Mouse (Mus musculus): Measurements from ENCODE around the gene Agbl4.

Gene Agbl4

DNA sequence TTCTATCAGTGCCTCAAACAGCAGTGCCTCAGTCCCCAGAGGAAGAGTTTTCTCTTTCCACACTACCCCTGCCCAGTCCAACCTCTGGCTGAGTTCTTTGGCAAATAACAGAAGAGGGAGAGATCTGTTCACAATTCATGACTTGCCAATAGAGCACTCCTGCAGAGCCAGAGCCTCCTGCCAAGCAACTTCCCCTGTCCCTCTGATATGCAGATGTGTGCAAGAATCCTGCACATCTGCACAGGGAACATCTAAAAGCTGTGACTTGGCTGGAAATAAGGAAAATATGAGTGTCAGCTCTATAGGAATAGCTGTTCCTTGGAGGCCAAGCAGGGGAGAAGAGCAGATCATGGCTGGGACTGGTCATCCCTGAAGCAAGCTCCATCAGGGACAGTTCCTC lies 993.3 kb downstream of the Agbl4 start:
- in situ Hi-C loops (cut with MboI, MseI), result loop anchor here (10.0 kb wide), 1 partner anchor 834 kb away; no protein-coding TSS in a partner anchor

- in situ Hi-C loops (cut with MboI, MseI), result loop anchor here (10.0 kb wide), 2 partner anchors 315 to 825 kb away; partner anchors contain the start of gene Spata6
Measured at GRCm38 (mm10) chr4:111399784-111400183, 1002.3 kb downstream of the Agbl4 start.

GRCm38 (mm10) chr4:111400676-111401075 lies 1003.2 kb downstream of the Agbl4 start:
- in situ Hi-C loops (cut with MboI, MseI), result loop anchor here (10.0 kb wide), 1 partner anchor 314 kb away; the partner anchor contains the start of gene Spata6

DNA sequence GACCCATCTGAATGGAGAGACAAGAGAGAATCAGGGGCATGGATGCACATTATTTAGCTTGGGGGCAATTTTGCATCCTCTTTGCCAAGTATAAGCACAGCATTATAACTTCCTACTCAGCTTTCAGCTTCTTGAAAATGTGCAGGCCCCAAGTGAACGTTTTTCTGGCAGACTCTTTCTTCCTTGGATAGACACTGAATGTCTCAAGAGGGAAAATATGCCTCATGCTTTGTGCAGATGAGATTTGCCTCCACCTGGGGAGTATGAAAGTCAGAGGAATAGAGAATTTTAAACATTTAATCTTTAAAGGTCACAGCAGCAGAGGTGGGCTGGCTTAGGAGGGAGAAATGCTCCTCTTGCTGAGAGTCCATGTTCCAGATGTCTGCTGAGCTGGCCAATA lies 1005.8 kb downstream of the Agbl4 start:
- in situ Hi-C loops (cut with MboI, MseI), result loop anchor here (10.0 kb wide), 1 partner anchor 312 kb away; the partner anchor contains the start of gene Spata6

GRCm38 (mm10) chr4:111410731-111411130 lies 1013.3 kb downstream of the Agbl4 start:
- in situ Hi-C loops (cut with MboI, MseI), result no loop called here

DNA sequence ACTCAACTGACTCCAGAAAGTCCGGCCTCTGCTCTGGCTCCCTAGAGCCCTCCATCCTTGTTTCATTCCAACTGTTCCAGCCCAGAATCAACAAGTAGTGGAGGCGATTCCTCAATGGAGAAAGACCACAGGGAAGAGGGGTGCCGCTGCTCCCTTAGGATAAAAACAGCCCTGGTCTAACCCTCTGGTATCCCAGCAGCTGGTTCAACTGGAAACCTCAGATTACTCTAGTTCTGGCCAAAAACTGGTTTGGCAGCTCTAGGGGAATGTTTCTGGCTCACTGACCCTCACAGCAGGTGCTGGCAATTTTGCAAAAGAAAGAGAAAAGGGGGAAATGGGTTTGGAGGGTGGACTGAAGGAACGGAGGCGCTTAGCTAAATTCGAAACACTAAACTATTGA lies 1016.9 kb downstream of the Agbl4 start:
- in situ Hi-C loops (cut with MboI, MseI), result no loop called here

- in situ Hi-C loops (cut with MboI, MseI), result no loop called here
Measured at GRCm38 (mm10) chr4:111414818-111415488, 1017.5 kb downstream of the Agbl4 start, which contains the start of gene Bend5. Bend5 (plus strand) TSS chr4:111415006.

- in situ Hi-C loops (cut with MboI, MseI), result no loop called here
Measured at GRCm38 (mm10) chr4:111416126-111416525, 1018.7 kb downstream of the Agbl4 start.

- in situ Hi-C loops (cut with MboI, MseI), result no loop called here
Measured at GRCm38 (mm10) chr4:111416551-111416950, 1019.1 kb downstream of the Agbl4 start.

- in situ Hi-C loops (cut with MboI, MseI), result no loop called here
Measured at GRCm38 (mm10) chr4:111417716-111418115, 1020.3 kb downstream of the Agbl4 start.

GRCm38 (mm10) chr4:111419476-111419875 lies 1022.0 kb downstream of the Agbl4 start:
- in situ Hi-C loops (cut with MboI, MseI), result no loop called here

GRCm38 (mm10) chr4:111420031-111420430 lies 1022.6 kb downstream of the Agbl4 start:
- in situ Hi-C loops (cut with MboI, MseI), result no loop called here

- in situ Hi-C loops (cut with MboI, MseI), result no loop called here
Measured at GRCm38 (mm10) chr4:111420955-111421354, 1023.5 kb downstream of the Agbl4 start.

GRCm38 (mm10) chr4:111421785-111422184 lies 1024.3 kb downstream of the Agbl4 start:
- in situ Hi-C loops (cut with MboI, MseI), result no loop called here

DNA sequence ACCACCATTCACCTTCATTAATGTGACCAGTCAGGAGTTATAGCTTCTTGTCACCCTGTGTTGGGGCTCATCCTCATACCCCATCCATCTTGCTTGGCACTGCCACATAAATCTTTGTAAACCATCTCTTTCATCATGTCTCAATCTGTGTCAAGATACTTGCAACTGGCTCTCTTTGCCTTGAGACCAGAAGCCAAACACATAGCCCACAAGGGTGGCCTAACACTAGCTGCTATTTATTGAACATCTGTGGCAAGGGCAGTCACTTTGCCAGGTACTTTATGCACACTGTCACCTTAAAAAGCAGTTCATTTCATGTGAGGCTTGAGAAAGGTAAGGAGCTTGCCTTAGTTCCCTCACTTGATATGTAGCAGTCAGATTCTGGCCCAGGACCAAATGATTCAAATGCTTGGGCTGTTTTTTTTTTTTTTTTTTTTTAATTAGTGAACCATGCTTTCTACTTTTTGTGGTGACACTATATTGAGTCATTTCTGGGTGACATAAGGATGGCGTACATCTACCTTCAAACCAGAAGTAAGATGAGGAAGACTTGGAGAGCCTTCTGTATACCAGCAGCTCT lies 1027.0 kb downstream of the Agbl4 start:
- in situ Hi-C loops (cut with MboI, MseI), result no loop called here

DNA sequence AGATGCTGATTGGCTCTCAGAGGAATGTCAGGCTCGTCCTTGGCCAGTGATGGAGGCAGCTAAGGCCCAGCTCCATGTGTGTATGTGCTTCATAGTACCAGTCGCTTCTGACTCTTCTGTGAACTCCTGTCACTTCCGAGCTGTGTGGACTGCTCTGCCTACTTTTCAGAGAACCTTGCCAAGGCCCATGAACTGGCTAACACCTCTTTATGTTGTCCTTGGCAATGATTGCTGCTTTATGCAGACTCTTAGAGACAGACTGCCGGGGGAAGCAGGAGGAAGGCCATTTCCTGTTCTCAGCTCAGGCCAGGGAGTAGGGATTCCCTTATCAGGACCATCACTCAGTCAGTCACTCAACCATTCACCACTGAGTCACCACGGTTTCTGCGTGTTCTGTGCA lies 1027.7 kb downstream of the Agbl4 start:
- in situ Hi-C loops (cut with MboI, MseI), result no loop called here

DNA sequence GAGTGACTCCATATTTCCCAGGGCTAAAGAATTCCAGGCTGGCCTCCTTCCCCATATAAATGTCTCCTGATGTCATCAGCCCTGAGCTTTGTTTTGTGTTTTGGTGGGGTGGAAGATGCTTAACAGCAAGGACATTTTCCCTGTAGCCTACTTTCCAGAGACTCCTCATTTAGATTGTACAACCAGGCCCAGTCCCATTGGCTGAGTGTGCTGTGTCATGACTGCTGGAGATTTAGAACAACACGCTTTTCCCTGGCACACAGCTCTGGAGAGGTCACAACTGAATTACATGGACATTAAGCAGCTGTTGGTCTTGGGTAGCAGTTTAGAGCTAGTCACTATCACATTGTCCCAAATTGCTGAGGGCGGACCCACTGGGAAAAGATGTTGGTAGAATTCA lies 1033.7 kb downstream of the Agbl4 start:
- in situ Hi-C loops (cut with MboI, MseI), result no loop called here

DNA sequence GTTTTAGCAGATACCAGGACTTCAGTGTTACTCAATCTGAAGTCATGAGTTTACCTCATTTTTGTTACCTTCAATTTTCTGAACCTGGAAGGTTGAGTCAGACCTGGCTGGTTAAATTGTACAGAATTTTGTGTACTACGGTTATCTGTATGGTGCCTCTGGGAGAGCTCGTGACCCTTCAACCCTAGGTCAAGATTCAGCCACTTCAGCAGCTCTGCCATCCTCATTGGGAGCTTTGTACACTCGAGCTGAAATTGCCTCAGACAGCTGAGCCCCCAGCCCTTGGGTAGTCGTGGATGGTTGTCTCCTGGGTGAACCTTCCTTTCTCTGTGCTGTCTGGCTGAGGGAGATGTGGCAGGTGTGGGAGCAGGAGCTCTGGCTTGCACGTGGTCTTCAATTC lies 1034.6 kb downstream of the Agbl4 start:
- in situ Hi-C loops (cut with MboI, MseI), result no loop called here

DNA sequence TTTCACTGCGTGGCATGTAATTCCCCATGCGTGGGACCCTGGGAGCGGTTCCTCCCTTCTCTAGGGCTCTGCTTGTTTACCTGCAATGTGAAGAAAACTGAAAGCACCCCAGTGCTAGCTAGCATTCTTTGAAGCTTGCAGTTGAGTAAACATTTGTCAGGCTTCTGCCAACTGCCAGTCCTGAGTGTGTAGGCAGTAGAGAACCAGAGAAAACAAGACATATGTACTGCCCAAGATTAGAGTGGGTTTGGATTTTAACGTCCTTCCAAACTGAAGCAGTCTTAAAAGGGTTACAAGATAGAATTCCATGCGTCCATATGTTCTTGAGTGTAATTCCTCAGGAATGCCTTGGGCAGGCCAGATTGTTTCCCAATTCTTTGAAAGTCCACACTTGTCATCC lies 1035.0 kb downstream of the Agbl4 start:
- in situ Hi-C loops (cut with MboI, MseI), result no loop called here

DNA sequence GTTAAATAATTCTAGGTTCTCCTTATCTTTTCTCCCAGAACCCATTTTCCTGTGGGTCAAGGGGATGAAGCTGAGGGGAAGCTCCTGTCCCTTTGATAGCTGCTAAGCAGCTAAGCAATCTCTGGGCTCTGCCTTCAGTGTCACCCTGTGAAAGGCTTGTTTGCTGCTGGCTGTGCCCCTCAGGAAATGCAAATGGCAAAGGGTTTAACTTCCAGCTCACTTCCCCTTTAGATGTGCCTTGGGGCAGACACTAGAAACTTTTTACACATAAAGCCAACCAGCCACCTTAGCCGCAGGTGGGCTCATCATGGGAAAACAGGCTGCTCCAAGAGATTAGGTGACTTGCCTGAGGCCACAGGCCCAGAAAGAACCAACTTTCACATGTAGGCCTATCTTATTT lies 1044.2 kb downstream of the Agbl4 start:
- in situ Hi-C loops (cut with MboI, MseI), result no loop called here

DNA sequence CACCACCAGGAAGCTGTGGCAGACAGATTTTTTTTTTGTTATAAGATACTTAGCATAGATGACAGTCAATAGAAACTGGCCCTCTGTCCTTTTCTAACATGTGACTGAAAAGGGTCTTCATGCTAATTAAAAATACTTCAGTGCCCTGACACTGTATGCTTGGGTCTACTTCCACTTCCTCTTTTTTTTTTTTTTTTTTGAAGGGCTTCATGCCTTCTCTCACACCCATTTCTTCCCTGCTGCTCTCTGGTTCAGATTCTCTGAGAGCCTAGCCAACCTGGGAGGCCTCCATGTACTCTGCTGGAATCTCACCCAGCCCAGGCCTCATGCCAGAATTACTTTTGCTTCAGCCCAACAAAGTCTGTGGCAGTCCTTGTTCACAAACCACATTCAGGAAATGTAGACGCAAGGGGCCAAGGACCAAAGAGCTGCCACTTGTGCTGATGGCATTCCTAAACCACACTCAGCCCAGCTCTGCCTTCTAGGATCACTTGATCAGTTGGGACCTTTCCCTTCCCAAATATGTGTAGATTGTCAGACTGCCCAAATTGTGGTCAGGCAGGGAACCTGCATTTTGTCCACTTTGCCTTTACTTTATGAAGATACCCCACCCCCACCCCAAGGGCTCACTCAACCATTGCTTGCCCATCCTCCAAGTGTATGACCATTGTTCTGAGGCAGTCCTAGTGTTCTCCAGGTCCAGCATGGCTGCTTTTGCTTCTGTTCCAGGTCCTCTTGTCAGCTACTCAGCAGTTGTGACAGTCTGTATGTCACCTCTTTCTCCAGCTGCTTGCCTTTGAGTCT lies 1045.2 kb downstream of the Agbl4 start:
- in situ Hi-C loops (cut with MboI, MseI), result no loop called here

DNA sequence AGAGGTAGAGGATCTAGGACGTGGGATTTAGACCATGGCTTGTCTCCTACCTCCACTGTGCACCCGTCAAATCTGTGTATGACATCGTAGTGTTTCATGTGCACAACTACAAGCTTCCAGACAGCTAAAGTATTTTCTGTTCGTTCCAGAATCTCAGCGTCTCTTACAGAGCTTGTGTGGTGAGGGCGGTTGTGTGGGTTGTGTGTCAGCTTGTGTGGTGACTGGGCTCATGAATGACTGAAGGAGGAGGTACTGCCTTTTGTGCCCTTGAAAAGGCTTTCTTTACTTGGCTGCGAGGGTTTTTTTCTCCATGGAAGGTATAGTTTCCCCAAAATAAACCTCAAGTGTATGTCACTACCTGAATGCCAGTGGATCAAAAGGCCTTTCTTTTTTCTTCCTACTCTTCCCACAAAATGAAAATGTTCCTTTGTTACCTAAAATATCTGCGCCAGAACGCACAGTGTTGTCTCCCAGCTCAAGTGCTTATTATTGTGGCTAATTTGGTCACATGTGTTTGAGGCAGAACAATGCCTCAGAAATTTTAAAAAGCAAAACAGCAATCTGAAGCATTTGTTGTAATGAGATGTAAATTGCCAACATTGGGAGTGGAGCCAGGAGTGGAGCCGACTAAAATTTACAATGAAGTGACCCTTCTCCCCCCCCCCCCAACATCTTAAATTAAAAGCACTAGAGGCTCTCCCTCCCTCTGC lies 1046.6 kb downstream of the Agbl4 start:
- in situ Hi-C loops (cut with MboI, MseI), result no loop called here
